Mouse (Mus musculus) neural tube, embryonic 14.5 days (tissue): ENCODE results near the gene R3hdm4. TPM values are rescaled to one million over a fixed set of nuclear protein-coding genes. Genes with fewer than 3 reads are reported as not detected.
A peak's percentile ranks its signal among the peaks of the same experiment; 100 is the strongest.

Experiments used
- ATAC-seq: fragments of 200-750 bp; cut with Nextera tagmentation; 2 replicates; pipeline ENCODE4 v1.8.0; 2017; ENCODE audit warnings: low read depth, mild to moderate bottlenecking, moderate TSS enrichment, moderate library complexity
- H3K27ac ChIP-seq: fragments of 300-500 bp; sonication (generic); 2 replicates; pipeline ENCODE4 v1.5.1; 2014; ENCODE audit warnings: low read depth, mild to moderate bottlenecking, control low read depth, low read length, moderate library complexity, mixed read lengths
- H3K27me3 ChIP-seq: fragments of 300-500 bp; sonication (generic); 2 replicates; pipeline ENCODE4 v1.6.1; 2014; ENCODE audit warnings: low read length; ENCODE audit not compliant: control insufficient read depth, insufficient read depth
- H3K36me3 ChIP-seq: fragments of 300-500 bp; sonication (generic); 2 replicates; pipeline ENCODE4 v1.6.1; 2014; ENCODE audit warnings: low read length, mixed read lengths; ENCODE audit not compliant: control insufficient read depth, insufficient read depth
- H3K4me1 ChIP-seq: fragments of 300-500 bp; sonication (generic); 2 replicates; pipeline ENCODE4 v1.6.1; 2014; ENCODE audit warnings: low read length; ENCODE audit not compliant: control insufficient read depth, insufficient read depth
- H3K4me2 ChIP-seq: fragments of 300-500 bp; sonication (generic); 2 replicates; pipeline ENCODE4 v1.6.1; 2014; ENCODE audit warnings: mild to moderate bottlenecking, low read depth, low read length, control low read depth
- H3K4me3 ChIP-seq: fragments of 300-500 bp; sonication (generic); 2 replicates; pipeline ENCODE4 v1.5.1; 2014; ENCODE audit warnings: low read depth, low read length, control low read depth, mixed read lengths
- H3K9ac ChIP-seq: fragments of 300-500 bp; sonication (generic); replicated peaks from 2 replicates; pipeline ENCODE4 v1.6.1; 2014; ENCODE audit warnings: low read depth, mild to moderate bottlenecking, control low read depth, low read length, mixed read lengths
- H3K9me3 ChIP-seq: fragments of 300-500 bp; sonication (generic); 2 replicates; pipeline ENCODE4 v1.6.1; 2016; ENCODE audit warnings: low read length; ENCODE audit not compliant: control insufficient read depth
- WGBS: fragments of 180-500 bp; shearing (Covaris S2); extraction: QIAGEN DNeasy Blood & Tissue Kit; methylation state at CpG from one replicate; pipeline ENCODE4 v1.1.7; 2014; 5-methylcytosine and 5-hydroxymethylcytosine counted together
- polyA plus RNA-seq: library from polyadenylated mRNA; unstranded; fragments of >200 nt; fragmentation: Nextera tagmentation; extraction: Ambion mirVana; gene quantifications from 2 replicates; pipeline ENCODE4 v1.2.1, GENCODE M21; 2014

Gene R3hdm4
- polyA plus RNA-seq, 1 experiment from 2014 or later = 265 TPM

DNA sequence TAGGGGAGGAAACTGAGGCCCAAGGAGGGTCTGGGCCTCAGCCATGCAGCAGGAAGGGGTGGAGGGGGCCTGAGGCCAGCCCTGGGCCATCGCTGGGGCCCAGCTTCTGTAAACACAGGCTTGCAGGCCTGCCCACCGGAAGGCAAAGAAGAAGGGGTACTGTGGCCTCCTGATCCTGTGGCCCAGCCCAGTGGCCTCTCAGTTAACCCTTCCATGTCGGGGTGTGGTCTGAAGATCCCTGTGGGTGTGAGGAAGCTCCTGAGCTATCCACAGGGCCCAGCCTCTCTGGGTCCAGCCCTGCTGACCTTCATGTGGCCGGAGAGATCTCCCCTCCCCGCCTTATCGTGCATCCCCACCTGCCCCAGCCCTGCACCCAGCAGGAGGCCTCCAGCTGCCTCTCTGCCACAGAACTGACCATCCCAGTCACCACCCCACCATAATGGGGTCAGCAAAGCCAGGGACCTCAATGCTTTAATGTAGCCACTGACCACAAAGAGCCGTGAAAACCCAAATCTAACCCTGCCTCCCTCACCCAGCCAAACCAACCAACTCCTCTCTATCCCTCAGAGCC, 25.8 kb upstream of the R3hdm4 start:
- H3K9ac ChIP-seq = no peak overlapping the region
- no peaks in the 10 kb centered on the region for H3K27me3 ChIP-seq
- ATAC-seq = no peak
- no peak overlapping the region for H3K4me2 ChIP-seq
- H3K27ac ChIP-seq = no peak overlapping the region
- peaks cover 8% of the 10 kb centered on the region; the same call in 1 of the 2 replicates for H3K4me1 ChIP-seq
- H3K4me3 ChIP-seq = no peak overlapping the region
- H3K9me3 ChIP-seq = no peaks in the 10 kb centered on the region
- WGBS = 10% methylated on average over 6 of the region's 7 CpGs
- peaks cover 20% of the 10 kb centered on the region for H3K36me3 ChIP-seq

DNA sequence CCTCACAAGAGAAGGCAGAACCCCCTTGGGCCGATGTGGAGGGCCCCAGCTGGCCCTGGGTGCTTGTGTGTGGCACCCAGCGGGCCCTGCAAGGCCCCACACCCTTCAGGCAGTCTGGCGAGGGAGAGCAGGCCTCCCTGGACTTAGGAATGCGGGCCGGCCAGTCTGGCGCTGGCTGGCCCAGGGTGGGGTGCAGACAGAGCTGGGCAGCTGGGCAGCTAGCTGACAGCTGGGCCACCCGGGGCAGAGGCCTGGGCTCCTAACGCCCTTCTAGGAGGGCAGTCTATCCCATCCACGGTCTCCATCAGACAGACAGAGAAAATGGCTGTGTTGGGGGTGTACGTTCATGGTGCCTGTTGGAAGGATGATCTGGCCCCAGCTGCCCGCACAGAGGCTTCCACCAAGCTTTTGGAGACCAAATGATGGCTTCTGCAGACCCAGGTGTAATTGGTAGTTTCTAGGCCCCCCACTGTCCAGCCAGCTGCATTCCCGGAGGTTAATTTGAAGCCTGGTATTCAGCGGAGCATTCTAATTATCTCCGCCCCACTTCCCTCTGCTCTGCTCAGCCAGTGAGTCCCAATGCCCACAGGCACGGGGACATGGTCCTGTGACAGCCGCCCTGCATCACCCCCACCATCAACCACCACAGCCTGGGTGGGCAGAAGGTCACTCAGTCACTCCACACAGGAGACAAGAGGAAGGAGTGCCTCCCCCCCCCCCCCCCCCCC, 24.7 kb upstream of the R3hdm4 start:
- Histone ChIP-seq H3K27me3 (no peaks in the 10 kb centered on the region), H3K9me3 (no peaks in the 10 kb centered on the region), H3K4me2 (no peak overlapping the region), H3K27ac (no peak overlapping the region; the same call in 1 of the 2 replicates), H3K4me1 (peaks cover 8% of the 10 kb centered on the region; the same call in 1 of the 2 replicates), H3K36me3 (peaks cover 10% of the 10 kb centered on the region), H3K9ac (peak overlapping the region; percentile 41), H3K4me3 (no peak overlapping the region)
- WGBS = 12% methylated on average over 16 of the region's 16 CpGs
- ATAC-seq = 0 out of 2 replicates have a peak, but pooled peaks have one; percentile 39

DNA sequence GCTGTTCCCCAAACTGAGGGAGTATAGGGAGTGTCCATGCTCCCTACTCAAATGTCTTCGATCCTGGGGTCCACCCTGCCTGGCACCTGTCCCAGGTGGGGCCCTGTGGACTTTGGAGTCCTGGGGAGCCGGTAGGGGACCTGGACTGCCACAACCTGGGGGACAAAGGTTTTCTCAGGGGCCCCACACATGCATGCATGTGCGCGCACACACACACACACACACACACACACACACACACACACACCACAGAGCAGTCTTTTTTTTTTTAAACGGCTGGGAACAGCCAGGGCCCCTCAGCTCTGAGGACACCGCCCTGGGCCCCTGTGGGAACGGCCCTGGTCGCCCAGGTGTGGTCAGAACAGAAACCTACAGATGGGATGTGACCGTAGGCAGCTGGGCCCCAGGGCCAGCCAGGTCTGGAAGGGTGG, 22.5 kb upstream of the R3hdm4 start:
- WGBS = 53% methylated on average over 9 of the region's 9 CpGs
- H3K4me1 ChIP-seq = peaks cover 8% of the 10 kb centered on the region; the same call in 1 of the 2 replicates
- H3K9me3 ChIP-seq = no peaks in the 10 kb centered on the region
- H3K27ac ChIP-seq = no peak overlapping the region
- H3K4me2 ChIP-seq = no peak overlapping the region
- H3K9ac ChIP-seq = 0 out of 2 replicates have a peak overlapping the region, but pooled peaks have one; percentile 16
- H3K36me3 ChIP-seq = peaks cover 4% of the 10 kb centered on the region; the same call in 1 of the 2 replicates
- ATAC-seq = no peak
- H3K27me3 ChIP-seq = no peaks in the 10 kb centered on the region
- H3K4me3 ChIP-seq = no peak overlapping the region

- Histone ChIP-seq H3K36me3 (peaks cover 6% of the 10 kb centered on the region; the same call in 1 of the 2 replicates), H3K9me3 (no peaks in the 10 kb centered on the region), H3K4me3 (no peak overlapping the region), H3K9ac (no peak overlapping the region), H3K4me2 (no peak overlapping the region), H3K4me1 (peaks cover 8% of the 10 kb centered on the region; the same call in 1 of the 2 replicates), H3K27me3 (no peaks in the 10 kb centered on the region), H3K27ac (no peak overlapping the region)
- no peak for ATAC-seq
- 70% methylated on average over 1 of the region's 1 CpGs for WGBS
Measured at GRCm38 (mm10) chr10:79942988-79943387, 22.0 kb upstream of the R3hdm4 start.

GRCm38 (mm10) chr10:79940749-79941148, 19.7 kb upstream of the R3hdm4 start:
- Histone ChIP-seq H3K4me2 (no peak overlapping the region), H3K36me3 (0 out of 2 replicates have a peak, but pooled peaks cover 6% of the 10 kb centered on the region), H3K4me1 (peaks cover 16% of the 10 kb centered on the region), H3K9me3 (no peaks in the 10 kb centered on the region), H3K27ac (no peak overlapping the region), H3K9ac (no peak overlapping the region), H3K27me3 (no peaks in the 10 kb centered on the region), H3K4me3 (no peak overlapping the region)
- no peak for ATAC-seq
- WGBS = 68% methylated on average over 7 of the region's 7 CpGs

DNA sequence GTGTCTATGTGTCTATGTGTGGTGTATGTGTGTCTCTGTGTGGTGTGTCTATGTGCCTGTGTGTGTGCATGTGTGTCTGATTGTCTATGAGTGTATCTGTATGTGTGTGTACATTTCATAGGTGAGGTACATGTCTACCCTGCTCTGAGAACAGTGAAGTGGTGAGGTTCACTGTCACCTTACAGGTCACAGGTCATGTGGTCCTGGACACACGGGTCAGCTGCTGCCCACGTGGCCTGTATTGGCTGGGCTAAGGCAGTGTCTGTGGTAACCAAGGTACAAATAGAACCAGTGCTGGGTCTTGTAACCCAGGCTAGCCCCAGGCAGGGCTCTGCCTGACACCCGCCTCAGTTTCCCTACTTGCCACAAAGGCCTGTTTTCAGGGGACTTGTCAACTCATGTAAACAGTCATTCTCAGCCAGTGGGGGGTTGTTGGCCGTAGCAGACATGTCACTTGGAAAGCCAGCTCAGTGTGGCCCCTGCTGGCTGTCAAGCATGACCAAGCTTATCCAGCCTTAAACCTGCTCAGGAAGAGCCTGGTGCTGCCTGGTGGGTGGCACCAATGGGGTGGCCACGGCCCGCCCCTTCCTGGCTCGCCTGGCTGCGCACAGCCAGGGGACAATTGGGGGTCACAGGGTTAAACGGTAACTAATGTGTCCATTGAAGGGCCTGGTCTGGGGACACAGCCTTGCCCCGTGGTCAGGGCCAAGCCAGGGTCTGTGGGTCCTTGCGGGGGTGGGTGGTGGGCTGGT, 16.9 kb upstream of the R3hdm4 start:
- Histone ChIP-seq H3K27me3 (no peaks in the 10 kb centered on the region), H3K4me1 (peaks cover 19% of the 10 kb centered on the region), H3K27ac (no peak overlapping the region), H3K9me3 (no peaks in the 10 kb centered on the region), H3K4me2 (no peak overlapping the region), H3K9ac (no peak overlapping the region), H3K36me3 (0 out of 2 replicates have a peak, but pooled peaks cover 6% of the 10 kb centered on the region), H3K4me3 (no peak overlapping the region)
- 36% methylated on average over 11 of the region's 11 CpGs for WGBS
- ATAC-seq = no peak

DNA sequence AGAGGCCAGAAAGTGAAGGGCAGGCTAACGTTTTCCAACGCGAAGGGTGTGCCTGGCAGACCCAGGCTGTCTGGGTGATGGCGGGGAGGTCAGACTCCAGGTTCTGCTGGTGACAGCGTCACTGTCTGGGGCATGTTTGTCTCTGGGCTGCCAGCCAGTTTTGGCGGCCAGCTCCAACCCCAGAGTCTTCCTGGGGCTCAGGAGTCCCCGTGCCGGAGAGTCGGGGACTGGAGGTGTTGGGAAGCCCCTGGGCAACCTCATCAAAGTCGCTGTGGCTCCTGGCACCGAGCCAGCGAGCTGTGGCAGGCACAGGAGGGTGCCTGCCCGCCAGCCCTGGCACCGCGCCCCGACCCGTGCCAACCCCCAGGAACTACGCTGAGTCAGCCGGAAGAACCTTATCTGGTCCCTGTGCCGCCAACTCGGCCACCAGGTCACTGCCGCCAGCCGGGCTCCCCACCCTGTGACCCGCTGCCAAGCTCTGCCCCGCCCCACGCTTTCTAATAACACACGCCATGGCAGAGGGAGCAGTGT, 16.0 kb upstream of the R3hdm4 start:
- Histone ChIP-seq H3K9me3 (no peaks in the 10 kb centered on the region), H3K36me3 (peaks cover 13% of the 10 kb centered on the region), H3K27me3 (no peaks in the 10 kb centered on the region), H3K4me1 (peaks cover 25% of the 10 kb centered on the region), H3K27ac (0 out of 2 replicates have a peak overlapping the region, but pooled peaks have one; percentile 3), H3K4me3 (no peak overlapping the region), H3K4me2 (no peak overlapping the region), H3K9ac (peak overlapping the region; percentile 25; the same call in 1 of the 2 replicates)
- no peak for ATAC-seq
- 48% methylated on average over 27 of the region's 27 CpGs for WGBS

DNA sequence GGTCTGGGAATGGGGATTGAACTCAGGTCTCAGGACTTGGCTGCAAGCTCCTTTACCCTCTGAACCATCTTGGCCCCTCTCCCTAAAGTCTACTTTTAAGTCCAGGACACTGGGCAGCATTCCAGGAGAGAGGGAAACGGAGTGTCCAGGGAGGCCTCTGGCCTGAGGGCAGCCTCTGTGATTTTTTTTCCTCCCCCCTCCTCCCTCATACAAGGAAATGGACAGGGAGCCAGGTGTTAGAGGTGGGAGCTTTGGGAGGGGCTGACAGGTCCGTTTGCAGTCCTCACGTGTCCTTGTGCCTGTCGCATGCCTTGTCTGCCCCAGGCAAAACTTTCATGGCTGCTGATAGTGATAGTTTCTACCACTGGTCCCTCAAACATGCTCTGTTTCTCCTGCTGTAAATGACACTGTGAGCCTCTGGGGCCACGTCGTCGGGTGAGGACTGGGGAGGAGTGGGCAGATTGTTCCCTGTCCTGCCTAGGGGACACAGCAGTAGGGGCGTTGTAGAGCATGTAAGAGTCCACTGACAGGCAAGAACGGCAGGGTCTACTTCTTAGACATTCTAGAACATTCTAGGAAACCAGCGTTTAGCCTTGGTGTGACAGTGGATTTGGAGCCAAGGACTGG, 15.4 kb upstream of the R3hdm4 start:
- Histone ChIP-seq H3K4me1 (peaks cover 25% of the 10 kb centered on the region), H3K4me3 (no peak overlapping the region), H3K27me3 (no peaks in the 10 kb centered on the region), H3K27ac (0 out of 2 replicates have a peak overlapping the region, but pooled peaks have one; percentile 3), H3K9ac (peak overlapping the region; percentile 25; the same call in 1 of the 2 replicates), H3K4me2 (no peak overlapping the region), H3K36me3 (peaks cover 13% of the 10 kb centered on the region), H3K9me3 (no peaks in the 10 kb centered on the region)
- 79% methylated on average over 10 of the region's 10 CpGs for WGBS
- no peak for ATAC-seq
